Mouse (Mus musculus): ENCODE results near the gene Kif18b.

Kif18b gene

DNA sequence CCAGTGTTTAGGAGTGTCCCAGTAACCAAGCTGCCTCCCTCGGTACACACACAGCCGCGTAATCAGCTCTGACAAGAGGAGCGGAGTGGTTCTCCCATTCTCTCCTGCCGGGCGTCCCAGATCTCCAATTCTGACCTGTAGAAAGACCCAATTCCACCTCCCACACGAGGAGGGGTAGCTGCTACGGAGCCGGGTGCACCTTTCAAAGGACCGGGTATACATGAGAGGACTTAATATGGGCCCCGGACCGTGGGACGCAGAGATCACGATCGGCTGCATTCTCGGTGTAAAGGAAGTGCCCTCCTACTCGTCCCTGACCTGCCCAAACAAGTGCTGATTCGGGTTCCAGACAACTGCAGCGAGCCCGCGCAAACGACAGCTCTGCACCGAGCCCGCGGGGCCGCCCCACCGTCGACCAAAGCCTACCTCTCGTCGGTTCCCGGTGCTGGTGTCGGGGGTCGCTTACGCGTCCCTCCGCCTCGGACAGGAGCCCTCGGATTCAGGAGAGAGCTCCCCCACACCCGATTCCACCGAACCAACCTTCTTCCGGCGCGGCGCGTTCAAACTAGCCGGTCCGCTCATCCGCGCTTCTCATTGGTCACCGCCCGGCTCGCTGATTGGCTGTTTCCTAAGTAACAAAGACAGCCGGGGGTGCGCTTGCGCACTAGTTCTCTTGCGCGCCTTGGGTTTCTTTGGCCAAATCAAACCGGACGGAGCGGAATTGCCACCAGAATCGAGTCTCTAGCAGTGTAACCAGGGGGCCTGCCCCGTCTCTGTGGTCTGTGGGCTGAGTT is at the start of gene Kif18b:
Gene Kif18b (minus strand): TSS at position 568 of the 794 bp plus-strand sequence.
- in situ Hi-C loops (cut with MboI, MseI) = no loop called here

DNA sequence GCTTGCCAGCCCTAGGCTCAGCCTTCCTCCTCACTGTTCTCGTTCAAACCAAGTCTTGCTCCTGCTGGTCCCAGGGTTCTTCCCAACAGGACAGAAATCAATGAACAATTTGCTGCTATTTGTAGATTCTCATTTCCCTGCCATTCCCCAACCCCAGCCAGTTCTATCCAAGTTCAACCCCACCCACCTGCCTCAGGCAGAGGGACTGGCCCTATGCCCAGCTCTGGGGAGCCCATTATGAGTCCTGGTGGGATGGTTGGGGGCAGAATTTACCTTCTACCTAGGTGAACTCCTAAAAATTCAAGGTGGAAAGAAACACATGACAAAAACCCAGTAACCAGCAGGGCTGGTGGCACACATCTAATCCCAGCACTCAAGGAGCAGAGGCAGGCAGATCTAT is 47.4 kb upstream of the Kif18b start:
- in situ Hi-C loops (cut with MboI, MseI) = no loop called here

DNA sequence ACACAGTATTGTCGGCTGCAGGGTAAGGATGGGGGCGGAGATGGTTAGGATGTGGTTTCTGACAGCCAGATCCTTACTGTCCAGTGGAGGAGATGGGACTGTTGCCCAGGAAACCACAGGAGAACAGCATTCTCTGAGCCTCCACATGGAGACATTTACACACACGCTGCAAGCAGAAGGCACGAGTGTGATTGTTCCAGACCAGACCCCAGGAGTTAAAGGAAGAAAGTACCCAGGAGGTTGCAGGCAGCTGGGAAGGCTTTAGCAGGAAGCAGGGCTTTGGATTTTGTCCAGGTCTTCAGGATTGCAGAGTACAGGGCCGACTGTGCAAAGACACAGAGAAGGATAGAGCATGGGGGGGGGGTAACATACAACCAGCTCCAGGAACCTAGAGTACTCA is 46.7 kb upstream of the Kif18b start:
- in situ Hi-C loops (cut with MboI, MseI) = no loop called here

GRCm38 (mm10) chr11:102964547-102965091 is 39.7 kb upstream of the Kif18b start:
- in situ Hi-C loops (cut with MboI, MseI) = no loop called here

GRCm38 (mm10) chr11:102963855-102964546 is 39.1 kb upstream of the Kif18b start:
- in situ Hi-C loops (cut with MboI, MseI) = no loop called here

DNA sequence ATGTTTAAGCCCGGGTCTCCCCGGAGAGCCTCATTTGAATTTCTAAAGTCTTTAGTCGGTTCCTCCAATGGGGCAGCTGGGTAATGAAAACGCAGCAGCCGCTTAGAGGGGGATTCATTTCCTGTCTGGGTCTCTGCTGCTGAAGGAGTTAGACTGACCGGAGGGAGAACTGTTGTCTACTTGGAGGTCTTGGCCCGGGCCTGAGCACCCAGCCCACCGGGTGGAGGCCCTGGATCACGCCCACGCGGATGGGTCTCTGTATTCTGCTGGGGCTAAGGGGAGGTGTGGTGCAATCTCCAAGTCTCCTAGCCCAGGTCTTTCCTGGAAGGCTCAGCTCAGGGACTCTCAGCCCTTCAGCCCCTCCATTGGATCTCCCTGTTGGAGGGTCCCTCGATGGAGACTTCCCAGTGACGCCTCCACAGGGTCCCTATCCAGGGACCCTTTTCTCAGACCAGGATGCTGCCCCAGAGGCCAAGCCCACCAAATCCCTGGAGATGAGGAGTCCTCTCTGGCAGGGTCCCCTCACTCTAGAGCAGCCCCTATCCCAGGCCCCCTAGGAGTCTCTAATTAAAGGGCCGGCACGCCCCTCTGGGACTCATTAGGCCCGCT is 38.4 kb upstream of the Kif18b start:
- in situ Hi-C loops (cut with MboI, MseI) = no loop called here

- in situ Hi-C loops (cut with MboI, MseI) = no loop called here
Observed at GRCm38 (mm10) chr11:102962861-102963245, 37.9 kb upstream of the Kif18b start.

DNA sequence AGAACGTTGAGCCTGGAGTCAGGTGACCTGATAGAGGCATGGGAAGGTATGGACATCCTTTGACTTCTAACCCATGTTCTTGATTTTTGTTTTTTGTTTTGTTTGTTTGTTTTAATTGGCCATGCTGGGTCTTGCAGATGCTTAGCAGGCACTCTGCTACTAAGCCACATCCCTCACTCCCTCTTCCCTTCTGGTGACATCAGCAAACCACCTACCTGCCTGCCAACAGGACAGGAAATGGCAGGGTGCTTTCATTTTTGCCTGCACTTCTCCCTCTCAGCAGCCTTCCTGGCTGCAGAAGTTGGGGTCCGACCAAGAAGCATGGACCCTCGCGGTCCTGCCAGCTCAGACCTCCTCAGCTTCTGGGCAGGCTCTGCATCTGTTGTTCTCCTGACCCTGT is 36.2 kb upstream of the Kif18b start:
- in situ Hi-C loops (cut with MboI, MseI) = no loop called here

DNA sequence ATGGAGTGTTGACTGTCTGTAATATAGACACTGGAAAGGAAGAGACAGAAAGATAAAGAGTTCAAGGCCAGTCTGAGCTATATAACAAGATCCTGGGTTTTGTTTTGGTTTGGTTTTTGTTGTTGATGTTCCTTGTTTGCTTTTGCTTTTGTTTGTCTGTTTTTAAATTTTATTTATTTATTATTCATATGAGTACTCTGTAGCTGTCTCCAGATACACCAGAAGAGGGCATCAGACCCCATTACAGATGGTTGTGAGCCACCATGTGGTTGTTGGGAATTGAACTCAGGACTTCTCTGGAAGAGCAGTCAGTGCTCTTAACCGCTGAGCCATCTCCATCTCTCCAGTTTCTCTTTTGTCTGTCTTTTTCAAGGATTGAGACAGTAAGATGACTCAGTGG is 33.9 kb upstream of the Kif18b start:
- in situ Hi-C loops (cut with MboI, MseI) = no loop called here

DNA sequence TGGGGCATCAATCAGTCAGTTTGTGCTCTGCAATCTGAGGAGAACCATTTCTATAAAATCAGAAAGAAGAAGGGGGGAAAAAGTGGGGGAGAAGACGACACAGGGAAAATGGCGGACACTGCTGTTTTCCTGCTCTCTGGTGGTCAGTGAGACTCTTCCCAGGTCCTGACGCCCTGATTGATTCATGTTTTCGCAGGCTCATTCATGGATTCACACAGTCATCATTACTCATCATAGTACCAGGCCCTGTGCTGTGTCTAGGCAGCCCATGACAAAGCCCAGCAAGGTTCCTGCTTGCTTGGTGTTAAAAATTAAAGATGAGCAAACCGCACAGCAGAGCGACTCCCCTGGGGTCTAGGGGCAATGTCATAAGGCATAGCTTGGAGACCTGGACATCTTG is 33.5 kb upstream of the Kif18b start:
- in situ Hi-C loops (cut with MboI, MseI) = no loop called here

- in situ Hi-C loops (cut with MboI, MseI) = no loop called here
Observed at GRCm38 (mm10) chr11:102957692-102958091, 32.8 kb upstream of the Kif18b start.

GRCm38 (mm10) chr11:102956962-102957614 is 32.2 kb upstream of the Kif18b start:
- in situ Hi-C loops (cut with MboI, MseI) = no loop called here

GRCm38 (mm10) chr11:102952922-102953321 is 28.0 kb upstream of the Kif18b start:
- in situ Hi-C loops (cut with MboI, MseI) = no loop called here

- in situ Hi-C loops (cut with MboI, MseI) = loop anchor here (10.0 kb wide), 1 partner anchor 614 kb away; no protein-coding TSS in a partner anchor
Observed at GRCm38 (mm10) chr11:102948043-102948961, 23.4 kb upstream of the Kif18b start.

DNA sequence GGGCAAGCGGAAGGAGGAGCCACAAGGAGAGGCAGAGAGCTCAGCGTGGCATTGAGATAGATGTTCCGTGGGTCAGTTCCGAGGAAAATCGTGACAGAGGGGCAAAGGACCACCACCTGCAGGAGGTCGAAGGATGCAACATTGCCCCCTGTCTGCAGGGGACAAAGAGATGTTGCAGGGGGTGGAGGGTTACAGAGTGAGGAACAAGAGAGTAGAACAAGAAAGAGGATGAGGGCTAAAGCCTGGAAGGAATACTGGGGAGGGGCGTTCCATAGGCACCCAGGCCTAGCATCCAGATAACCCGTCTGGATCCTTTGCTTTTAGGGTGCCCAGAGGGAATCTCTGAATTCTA is 22.0 kb upstream of the Kif18b start:
- in situ Hi-C loops (cut with MboI, MseI) = loop anchor here (10.0 kb wide), 1 partner anchor 612 kb away; no protein-coding TSS in a partner anchor

DNA sequence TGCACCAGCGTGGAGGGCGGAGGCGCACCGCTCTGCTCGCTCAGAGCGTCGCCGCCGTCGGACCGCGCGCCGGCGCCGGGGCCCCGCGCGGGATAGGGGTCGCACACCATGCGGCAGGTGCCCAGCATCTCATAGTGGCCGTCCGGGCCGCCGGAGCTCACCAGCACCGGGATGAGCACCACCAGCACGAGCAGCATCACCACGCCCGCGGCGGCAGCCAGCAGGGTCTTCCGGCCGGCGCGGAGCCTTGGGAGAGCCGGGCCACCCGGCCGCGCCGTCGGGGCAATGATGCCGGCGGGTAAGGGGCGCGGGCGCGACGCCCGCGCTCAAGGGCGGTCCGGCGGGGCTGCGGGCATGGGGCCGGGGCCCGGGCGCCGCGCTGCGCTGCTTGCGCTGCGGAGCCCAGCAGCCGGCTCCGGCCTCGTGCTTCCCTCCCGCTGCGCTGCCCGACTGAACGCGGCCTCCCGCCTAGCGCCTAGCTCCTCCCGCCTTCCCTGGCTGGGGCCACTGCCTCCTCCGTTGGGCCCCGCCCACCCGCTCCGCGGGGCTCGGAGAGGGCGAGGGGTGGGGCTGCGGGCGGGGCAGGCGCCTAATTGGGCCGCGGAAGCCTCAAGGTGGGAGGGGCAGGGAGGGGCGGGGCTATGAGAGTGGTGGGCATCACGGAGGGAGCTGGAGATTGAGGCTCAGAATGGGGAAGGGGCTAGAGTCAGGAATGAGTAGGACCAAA is 21.5 kb upstream of the Kif18b start, which contains the start of gene C1ql1:
Gene C1ql1 (minus strand): TSS at position 424 of the 727 bp plus-strand sequence.
- in situ Hi-C loops (cut with MboI, MseI) = loop anchor here (10.0 kb wide), 1 partner anchor 612 kb away; no protein-coding TSS in a partner anchor

DNA sequence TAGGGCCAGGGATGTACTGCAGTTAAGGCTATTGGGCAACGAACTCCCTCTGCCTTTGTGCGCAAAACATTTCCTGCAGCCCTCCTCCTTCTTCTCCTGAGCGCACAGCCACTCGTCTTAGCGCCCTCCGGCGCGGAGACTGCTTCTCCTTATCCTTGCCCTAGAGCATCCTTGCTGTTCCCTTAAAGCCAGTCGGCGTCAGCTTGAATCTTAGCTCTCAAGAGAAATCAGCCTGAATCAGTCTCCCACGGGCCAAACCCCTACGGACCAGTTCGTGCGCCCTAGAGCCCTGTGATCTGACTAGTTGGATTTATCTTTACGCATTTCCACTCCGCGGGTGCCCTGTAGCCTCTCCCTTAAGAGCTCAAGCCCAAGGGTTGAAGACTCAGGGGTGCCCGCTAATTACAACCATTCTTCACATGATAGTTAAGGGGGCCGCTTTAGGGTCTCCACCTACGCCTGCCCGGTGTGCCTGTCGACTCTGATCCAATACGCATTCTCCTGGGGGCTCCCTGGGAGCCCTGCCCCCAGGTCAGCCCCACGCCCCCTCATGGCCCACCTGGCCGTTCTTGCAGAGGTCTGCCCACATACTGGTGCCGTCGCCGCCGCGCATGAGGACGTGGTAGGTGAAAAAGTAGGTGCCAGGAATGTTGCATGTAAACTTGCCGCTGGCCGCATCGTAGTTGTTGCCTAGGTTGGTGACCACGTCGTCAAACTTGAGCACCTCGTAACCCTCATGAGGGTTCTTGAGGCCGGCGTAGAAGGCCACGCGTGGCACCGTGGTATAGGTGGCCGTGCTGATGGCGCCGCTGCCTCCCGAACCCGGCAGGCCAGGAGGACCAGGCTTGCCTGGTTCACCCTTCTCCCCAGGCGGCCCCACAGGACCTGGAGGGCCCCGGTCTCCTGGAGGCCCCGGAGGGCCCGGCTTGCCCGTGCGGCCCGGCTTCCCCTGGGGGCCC is 20.7 kb upstream of the Kif18b start:
- in situ Hi-C loops (cut with MboI, MseI) = loop anchor here (10.0 kb wide), 1 partner anchor 611 kb away; no protein-coding TSS in a partner anchor

DNA sequence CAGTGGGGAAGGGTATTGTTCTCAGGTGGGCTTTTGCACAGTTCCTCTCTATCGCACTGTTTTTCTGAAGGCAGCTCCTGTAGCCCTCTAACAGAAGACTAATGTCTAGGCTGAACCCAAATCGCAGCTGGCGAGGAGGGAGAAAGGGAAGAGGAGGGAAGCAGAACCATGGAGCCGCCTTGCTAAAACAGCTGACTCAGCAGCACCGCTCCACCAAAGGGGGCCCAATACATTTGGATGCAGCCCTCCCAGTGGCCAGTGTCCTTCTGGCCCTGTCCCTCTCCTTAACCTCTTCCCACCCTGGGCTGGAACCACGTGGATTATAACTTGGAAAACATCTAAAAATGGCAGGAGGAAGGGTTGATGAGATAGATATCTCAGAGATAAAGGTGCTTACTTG is 16.3 kb upstream of the Kif18b start:
- in situ Hi-C loops (cut with MboI, MseI) = loop anchor here (10.0 kb wide), 1 partner anchor 606 kb away; no protein-coding TSS in a partner anchor
